Mouse (Mus musculus): ENCODE data around the gene Ccdc34. TPM values are rescaled to one million over a fixed set of nuclear protein-coding genes. Genes with fewer than 3 reads are reported as not detected.

Gene Ccdc34
- polyA plus RNA-seq, 1 experiment from 2014 or later, result 61.4 TPM

DNA sequence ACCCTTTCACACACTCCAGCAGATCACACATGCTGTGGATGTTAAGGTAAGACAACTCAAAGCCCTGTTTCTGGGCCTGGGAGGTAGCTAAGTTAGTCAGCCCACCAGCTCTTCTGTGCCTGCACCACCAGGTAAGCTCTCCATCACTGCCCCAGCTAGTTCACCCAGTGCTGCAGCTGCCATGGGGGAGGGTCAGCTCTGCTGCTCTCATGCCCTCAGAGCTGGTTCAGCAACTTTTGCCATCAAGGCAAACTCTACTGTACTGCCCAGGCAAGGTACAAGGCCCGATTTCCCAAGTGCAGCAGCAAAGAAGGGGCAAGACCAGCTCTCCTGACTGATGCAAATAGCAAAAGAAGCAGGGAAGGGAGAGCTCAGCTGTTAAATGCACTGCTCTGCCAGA lies 202.9 kb downstream of the Ccdc34 start:
- WGBS, result 68% methylated on average over 1 of the region's 1 CpGs

GRCm38 (mm10) chr2:110222793-110223192 lies 205.2 kb downstream of the Ccdc34 start:
- 77% methylated on average over 2 of the region's 2 CpGs for WGBS
- Histone ChIP-seq H3K36me3 (no peaks in the 10 kb centered on the region), H3K27me3 (no peaks in the 10 kb centered on the region), H3K4me3 (replicated peaks) (no peak overlapping the region), H3K9ac (replicated peaks) (no peak overlapping the region), H3K4me1 (replicated peaks) (no peaks in the 10 kb centered on the region), H3K4me2 (no peak overlapping the region), H3K9me3 (no peaks in the 10 kb centered on the region), H3K27ac (no peak overlapping the region)
- no peak for ATAC-seq (ENCODE audit: insufficient number of reproducible peaks, insufficient read depth, low FRiP score, low TSS enrichment, low read depth)

More for the DNA sequence above, 202.9 kb downstream of the Ccdc34 start:
- Histone ChIP-seq H3K27ac (no peak overlapping the region), H3K27me3 (no peaks in the 10 kb centered on the region), H3K4me2 (no peak overlapping the region), H3K4me3 (replicated peaks) (no peak overlapping the region), H3K36me3 (no peaks in the 10 kb centered on the region), H3K4me1 (replicated peaks) (0 out of 2 replicates have a peak, but pooled peaks cover 3% of the 10 kb centered on the region), H3K9ac (replicated peaks) (no peak overlapping the region), H3K9me3 (no peaks in the 10 kb centered on the region)
- no peak for ATAC-seq (ENCODE audit: insufficient number of reproducible peaks, insufficient read depth, low FRiP score, low TSS enrichment, low read depth)

Other genes starting within 250 kb of the Ccdc34 start
- 61.8 and 62.7 TPM in 2 replicates for gene Lin7c, start 127.0 kb upstream of the Ccdc34 start, polyA plus RNA-seq (2016; fragmentation: Nextera tagmentation; extraction: Ambion mirVana)
- gene Lgr4, start 100.2 kb upstream of the Ccdc34 start, polyA plus RNA-seq (2016; fragmentation: Nextera tagmentation; extraction: Ambion mirVana), result 22.1 and 23.4 TPM in 2 replicates